Mouse (Mus musculus): ENCODE data around the gene Fstl4. TPM values are rescaled to one million over a fixed set of nuclear protein-coding genes. Genes with fewer than 3 reads are reported as not detected.

The Fstl4 gene
- polyA plus RNA-seq (2015; fragmentation: Nextera tagmentation; extraction: Ambion mirVana) = 2.3 and 3.2 TPM in 2 replicates

- H3K27me3 ChIP-seq = peaks cover 54% of the 10 kb centered on the region
- H3K4me2 ChIP-seq = peak within 1 kb of the TSS; percentile 100
- peak within 1 kb of the TSS; percentile 65 for H3K4me3 ChIP-seq
- ATAC-seq = peak; percentile 68
- 0% methylated on average over 30 of the region's 48 CpGs for WGBS
- no peaks in the 10 kb centered on the region for H3K9me3 ChIP-seq (replicated peaks)
- H3K27ac ChIP-seq = no peak within 1 kb of the TSS
- H3K36me3 ChIP-seq (ENCODE audit: poor library complexity, severe bottlenecking) = no peaks in the 10 kb centered on the region
- H3K9ac ChIP-seq = peak within 1 kb of the TSS; percentile 73
- peaks cover 18% of the 10 kb centered on the region for H3K4me1 ChIP-seq
Observed at GRCm38 (mm10) chr11:52764461-52764893, at the start of gene Fstl4. TSS of gene Fstl4 (plus strand) at chr11:52764634.

GRCm38 (mm10) chr11:52718570-52718969 lies 45.9 kb upstream of the Fstl4 start:
- H3K9me3 ChIP-seq (replicated peaks) = no peaks in the 10 kb centered on the region
- H3K4me3 ChIP-seq = no peak overlapping the region
- no peak overlapping the region for H3K4me2 ChIP-seq
- 83% methylated on average over 1 of the region's 1 CpGs for WGBS
- H3K9ac ChIP-seq = no peak overlapping the region
- peaks cover 5% of the 10 kb centered on the region; the same call in 1 of the 2 replicates for H3K4me1 ChIP-seq
- no peak for ATAC-seq
- H3K27ac ChIP-seq = no peak overlapping the region
- no peaks in the 10 kb centered on the region for H3K36me3 ChIP-seq (ENCODE audit: poor library complexity, severe bottlenecking)
- H3K27me3 ChIP-seq = no peaks in the 10 kb centered on the region

- H3K27ac ChIP-seq = no peak overlapping the region
- ATAC-seq = no peak
- H3K27me3 ChIP-seq = no peaks in the 10 kb centered on the region
- H3K9me3 ChIP-seq (replicated peaks) = no peaks in the 10 kb centered on the region
- H3K4me2 ChIP-seq = no peak overlapping the region
- H3K9ac ChIP-seq = no peak overlapping the region
- H3K36me3 ChIP-seq (ENCODE audit: poor library complexity, severe bottlenecking) = no peaks in the 10 kb centered on the region
- peaks cover 5% of the 10 kb centered on the region; the same call in 1 of the 2 replicates for H3K4me1 ChIP-seq
- no peak overlapping the region for H3K4me3 ChIP-seq
- 31% methylated on average over 6 of the region's 6 CpGs for WGBS
Observed at GRCm38 (mm10) chr11:52721087-52721486, 43.3 kb upstream of the Fstl4 start.

GRCm38 (mm10) chr11:52722706-52723105 lies 41.7 kb upstream of the Fstl4 start:
- H3K36me3 ChIP-seq (ENCODE audit: poor library complexity, severe bottlenecking) = no peaks in the 10 kb centered on the region
- H3K27ac ChIP-seq = no peak overlapping the region
- peaks cover 5% of the 10 kb centered on the region; the same call in 1 of the 2 replicates for H3K4me1 ChIP-seq
- 91% methylated on average over 4 of the region's 4 CpGs for WGBS
- ATAC-seq = no peak
- H3K4me2 ChIP-seq = no peak overlapping the region
- H3K9ac ChIP-seq = no peak overlapping the region
- H3K27me3 ChIP-seq = no peaks in the 10 kb centered on the region
- no peaks in the 10 kb centered on the region for H3K9me3 ChIP-seq (replicated peaks)
- no peak overlapping the region for H3K4me3 ChIP-seq

- Histone ChIP-seq H3K36me3 (ENCODE audit: poor library complexity, severe bottlenecking) (no peaks in the 10 kb centered on the region), H3K4me2 (no peak overlapping the region), H3K4me1 (peaks cover 5% of the 10 kb centered on the region; the same call in 1 of the 2 replicates), H3K27ac (no peak overlapping the region), H3K9me3 (replicated peaks) (no peaks in the 10 kb centered on the region), H3K4me3 (no peak overlapping the region), H3K9ac (no peak overlapping the region), H3K27me3 (no peaks in the 10 kb centered on the region)
- ATAC-seq = no peak
- WGBS = 100% methylated on average over 1 of the region's 1 CpGs
Observed at GRCm38 (mm10) chr11:52726001-52726400, 38.4 kb upstream of the Fstl4 start.

- no peaks in the 10 kb centered on the region for H3K9me3 ChIP-seq (replicated peaks)
- no peaks in the 10 kb centered on the region for H3K36me3 ChIP-seq (ENCODE audit: poor library complexity, severe bottlenecking)
- no peak overlapping the region for H3K27ac ChIP-seq
- no peaks in the 10 kb centered on the region for H3K4me1 ChIP-seq
- H3K9ac ChIP-seq = no peak overlapping the region
- no peaks in the 10 kb centered on the region for H3K27me3 ChIP-seq
- no peak overlapping the region for H3K4me2 ChIP-seq
- no peak for ATAC-seq
- WGBS = 81% methylated on average over 15 of the region's 15 CpGs
- H3K4me3 ChIP-seq = no peak overlapping the region
Observed at GRCm38 (mm10) chr11:52728479-52728878, 36.0 kb upstream of the Fstl4 start.

GRCm38 (mm10) chr11:52729890-52730289 lies 34.5 kb upstream of the Fstl4 start:
- H3K27me3 ChIP-seq = no peaks in the 10 kb centered on the region
- H3K9me3 ChIP-seq (replicated peaks) = no peaks in the 10 kb centered on the region
- H3K4me3 ChIP-seq = no peak overlapping the region
- no peak for ATAC-seq
- no peak overlapping the region for H3K9ac ChIP-seq
- H3K36me3 ChIP-seq (ENCODE audit: poor library complexity, severe bottlenecking) = no peaks in the 10 kb centered on the region
- H3K4me2 ChIP-seq = no peak overlapping the region
- no peak overlapping the region for H3K27ac ChIP-seq
- H3K4me1 ChIP-seq = no peaks in the 10 kb centered on the region
- 87% methylated on average over 5 of the region's 5 CpGs for WGBS

- H3K4me2 ChIP-seq = no peak overlapping the region
Observed at GRCm38 (mm10) chr11:52731979-52732378, 32.5 kb upstream of the Fstl4 start.

GRCm38 (mm10) chr11:52734493-52735195 lies 29.8 kb upstream of the Fstl4 start:
- Histone ChIP-seq H3K9ac (no peak overlapping the region), H3K27me3 (no peaks in the 10 kb centered on the region), H3K4me1 (no peaks in the 10 kb centered on the region), H3K4me3 (no peak overlapping the region), H3K36me3 (ENCODE audit: poor library complexity, severe bottlenecking) (no peaks in the 10 kb centered on the region), H3K27ac (no peak overlapping the region), H3K4me2 (no peak overlapping the region), H3K9me3 (replicated peaks) (no peaks in the 10 kb centered on the region)
- 90% methylated on average over 6 of the region's 6 CpGs for WGBS
- no peak for ATAC-seq

More at GRCm38 (mm10) chr11:52731979-52732378, 32.5 kb upstream of the Fstl4 start:
- Histone ChIP-seq H3K27me3 (no peaks in the 10 kb centered on the region), H3K4me3 (no peak overlapping the region), H3K9ac (no peak overlapping the region), H3K9me3 (replicated peaks) (no peaks in the 10 kb centered on the region), H3K27ac (no peak overlapping the region), H3K36me3 (ENCODE audit: poor library complexity, severe bottlenecking) (no peaks in the 10 kb centered on the region), H3K4me1 (no peaks in the 10 kb centered on the region)
- ATAC-seq = no peak
- 60% methylated on average over 8 of the region's 8 CpGs for WGBS

- ATAC-seq = no peak
- H3K4me3 ChIP-seq = no peak overlapping the region
- no peak overlapping the region for H3K4me2 ChIP-seq
- WGBS = 23% methylated on average over 9 of the region's 9 CpGs
- H3K27ac ChIP-seq = no peak overlapping the region
- H3K27me3 ChIP-seq = no peaks in the 10 kb centered on the region
- H3K9ac ChIP-seq = no peak overlapping the region
- H3K4me1 ChIP-seq = no peaks in the 10 kb centered on the region
- H3K9me3 ChIP-seq (replicated peaks) = no peaks in the 10 kb centered on the region
- no peaks in the 10 kb centered on the region for H3K36me3 ChIP-seq (ENCODE audit: poor library complexity, severe bottlenecking)
Observed at GRCm38 (mm10) chr11:52739187-52739586, 25.2 kb upstream of the Fstl4 start.

- no peak overlapping the region for H3K9ac ChIP-seq
- H3K27me3 ChIP-seq = no peaks in the 10 kb centered on the region
- H3K4me2 ChIP-seq = no peak overlapping the region
- no peak overlapping the region for H3K4me3 ChIP-seq
- ATAC-seq = no peak
- no peaks in the 10 kb centered on the region for H3K4me1 ChIP-seq
- H3K36me3 ChIP-seq (ENCODE audit: poor library complexity, severe bottlenecking) = no peaks in the 10 kb centered on the region
- no peak overlapping the region for H3K27ac ChIP-seq
- no peaks in the 10 kb centered on the region for H3K9me3 ChIP-seq (replicated peaks)
Observed at GRCm38 (mm10) chr11:52740466-52740865, 24.0 kb upstream of the Fstl4 start.

- H3K9me3 ChIP-seq (replicated peaks) = no peaks in the 10 kb centered on the region
- H3K27ac ChIP-seq = no peak overlapping the region
- no peak for ATAC-seq
- H3K4me3 ChIP-seq = no peak overlapping the region
- H3K4me2 ChIP-seq = no peak overlapping the region
- no peaks in the 10 kb centered on the region for H3K4me1 ChIP-seq
- no peak overlapping the region for H3K9ac ChIP-seq
- H3K36me3 ChIP-seq (ENCODE audit: poor library complexity, severe bottlenecking) = no peaks in the 10 kb centered on the region
- 0 out of 2 replicates have a peak, but pooled peaks cover 2% of the 10 kb centered on the region for H3K27me3 ChIP-seq
Observed at GRCm38 (mm10) chr11:52743956-52744355, 20.5 kb upstream of the Fstl4 start.

All from forebrain, embryonic 13.5 days (tissue).